Mouse (Mus musculus) intestine, embryonic 14.5 days (tissue): ENCODE measurements around the gene Coro7. TPM values are rescaled to one million over a fixed set of nuclear protein-coding genes. Genes with fewer than 3 reads are reported as not detected.

Experiments
- ATAC-seq: fragments of 200-750 bp; cut with Nextera tagmentation; replicated peaks from 2 replicates; pipeline ENCODE4 v1.8.0; 2017; ENCODE audit warnings: low read depth, moderate number of reproducible peaks, moderate TSS enrichment, moderate library complexity; ENCODE audit not compliant: low FRiP score, low TSS enrichment
- DNase-seq: peaks from one replicate; pipeline ENCODE4 v3.0.0-alpha.2; 2018; ENCODE audit warnings: low spot score
- H3K27ac ChIP-seq: fragments of 300-500 bp; sonication (generic); 2 replicates; pipeline ENCODE4 v1.5.1; 2014; ENCODE audit warnings: low read depth, mild to moderate bottlenecking, control low read depth
- H3K27me3 ChIP-seq: fragments of 300-500 bp; sonication (generic); replicated peaks from 2 replicates; pipeline ENCODE4 v1.6.1; 2014; ENCODE audit warnings: low read length, control low read depth; ENCODE audit not compliant: control insufficient read depth, insufficient read depth
- H3K36me3 ChIP-seq: fragments of 300-500 bp; sonication (generic); 2 replicates; pipeline ENCODE4 v1.6.1; 2014; ENCODE audit warnings: low read length, control low read depth; ENCODE audit not compliant: control insufficient read depth, insufficient read depth
- H3K4me1 ChIP-seq: fragments of 300-500 bp; sonication (generic); replicated peaks from 2 replicates; pipeline ENCODE4 v1.6.1; 2014; ENCODE audit warnings: low read length, control low read depth, mixed read lengths; ENCODE audit not compliant: control insufficient read depth, insufficient read depth
- H3K4me2 ChIP-seq: fragments of 300-500 bp; sonication (generic); 2 replicates; pipeline ENCODE4 v1.6.1; 2014; ENCODE audit warnings: low read length
- H3K4me3 ChIP-seq: fragments of 300-500 bp; sonication (generic); 2 replicates; pipeline ENCODE4 v1.5.1; 2014; ENCODE audit warnings: low read depth, low read length, control low read depth, mixed read lengths
- H3K9ac ChIP-seq: fragments of 300-500 bp; sonication (generic); 2 replicates; pipeline ENCODE4 v1.6.1; 2014; ENCODE audit warnings: mild to moderate bottlenecking, low read length
- H3K9me3 ChIP-seq: fragments of 300-500 bp; sonication (generic); 2 replicates; pipeline ENCODE4 v1.6.1; 2016; ENCODE audit warnings: low read length, control low read depth; ENCODE audit not compliant: control insufficient read depth
- WGBS: fragments of 180-500 bp; shearing (Covaris S2); extraction: QIAGEN DNeasy Blood & Tissue Kit; methylation state at CpG from one replicate; pipeline ENCODE4 v1.1.7; 2014; 5-methylcytosine and 5-hydroxymethylcytosine counted together
- polyA plus RNA-seq: library from polyadenylated mRNA; unstranded; fragments of >200 nt; fragmentation: Nextera tagmentation; extraction: Ambion mirVana; gene quantifications from 2 replicates; pipeline ENCODE4 v1.2.1, GENCODE M21; 2014

Coro7 gene
- polyA plus RNA-seq, 1 experiment from 2014 or later, result 19.3 TPM

DNA sequence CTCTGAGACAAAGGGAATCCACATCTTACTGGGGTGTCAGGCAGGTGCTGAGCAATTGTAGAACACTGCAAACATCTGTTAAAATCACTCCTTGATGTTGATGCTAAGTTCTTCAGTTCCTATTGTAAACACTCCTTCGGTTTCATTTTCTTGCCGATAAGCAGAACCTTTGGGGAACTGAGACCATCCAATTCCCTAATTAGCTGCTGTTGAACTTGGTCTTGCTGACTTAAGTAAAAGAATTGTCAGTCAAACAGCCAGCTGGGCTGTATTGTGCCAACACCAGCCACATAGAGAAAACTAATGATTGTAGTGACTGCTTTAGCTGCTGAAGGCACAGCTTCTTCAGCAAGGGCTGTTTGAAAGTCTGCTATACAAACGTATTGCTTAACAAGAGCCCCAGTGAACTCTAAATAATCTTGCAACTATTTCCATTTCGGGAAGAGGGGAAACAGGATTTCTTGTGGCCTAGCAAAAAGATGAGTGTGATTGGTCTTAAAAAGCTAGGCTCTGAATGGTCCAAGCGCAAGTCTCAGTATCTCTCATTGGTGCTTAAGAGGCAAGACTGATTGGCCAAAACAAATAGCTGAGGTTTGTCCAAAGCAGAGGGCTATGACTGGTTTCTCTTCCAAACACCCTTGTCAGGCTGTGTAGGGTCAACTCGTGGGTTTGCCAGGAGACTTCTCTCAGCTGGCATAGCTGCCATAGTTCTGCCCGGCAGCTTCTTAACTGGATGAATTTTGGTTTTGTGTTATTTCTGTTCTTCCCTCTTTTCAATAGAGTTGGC is 42.7 kb upstream of the Coro7 start:
- H3K9ac ChIP-seq, result no peak overlapping the region
- no peak overlapping the region for H3K4me2 ChIP-seq
- DNase-seq (no peak), ATAC-seq (no peak)
- H3K36me3 ChIP-seq, result no peaks in the 10 kb centered on the region
- no peak overlapping the region for H3K27ac ChIP-seq
- H3K27me3 ChIP-seq, result no peaks in the 10 kb centered on the region
- WGBS, result 65% methylated on average over 7 of the region's 7 CpGs
- no peaks in the 10 kb centered on the region for H3K9me3 ChIP-seq
- H3K4me3 ChIP-seq, result no peak overlapping the region
- peaks cover 5% of the 10 kb centered on the region; the same call in 1 of the 2 replicates for H3K4me1 ChIP-seq

DNA sequence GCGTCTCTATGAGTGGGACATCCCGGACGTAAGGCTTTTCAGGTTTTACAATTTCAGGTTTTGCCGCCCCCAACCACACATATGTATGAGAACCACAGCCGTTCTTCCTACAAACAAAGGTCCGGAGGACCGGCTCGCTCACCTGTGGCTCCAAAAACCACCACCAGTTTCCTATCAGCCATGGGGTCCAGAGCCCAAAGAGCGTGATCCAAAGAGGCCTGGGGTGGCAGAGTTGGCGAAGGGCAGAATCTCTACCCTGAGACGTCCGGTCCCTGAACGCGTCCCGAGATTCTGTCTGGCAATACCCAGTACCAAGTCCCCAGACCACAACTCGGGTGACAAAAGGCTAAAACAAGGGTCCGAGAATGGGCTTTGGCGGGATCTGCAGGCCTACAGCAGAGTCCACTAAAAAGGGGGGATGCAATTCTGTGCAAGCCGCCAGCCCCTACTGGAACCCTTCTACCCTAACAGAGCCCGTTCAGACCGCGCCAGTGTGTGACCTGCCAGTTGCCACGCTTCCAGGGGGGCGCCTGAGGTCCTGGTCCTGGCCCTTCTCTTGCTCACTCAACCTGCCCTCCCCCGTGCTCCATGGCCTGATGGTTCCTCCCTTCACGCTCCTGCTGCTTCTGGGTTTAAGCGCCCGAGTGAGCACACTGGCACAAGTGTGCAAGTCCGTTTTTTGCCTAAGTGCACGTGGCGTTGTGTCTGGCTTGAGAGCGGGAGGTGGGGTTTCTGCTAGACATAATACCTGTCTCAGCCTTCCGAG is 39.4 kb upstream of the Coro7 start, which contains the start of gene Nmral1:
TSS of gene Nmral1 (minus strand) at position 604 of the 766 bp plus-strand sequence.
- Histone ChIP-seq H3K9ac (peak within 1 kb of the TSS; percentile 67), H3K9me3 (no peaks in the 10 kb centered on the region), H3K4me2 (peak within 1 kb of the TSS; percentile 67), H3K36me3 (peaks cover 25% of the 10 kb centered on the region), H3K27me3 (no peaks in the 10 kb centered on the region), H3K4me1 (no peaks in the 10 kb centered on the region; the same call in 1 of the 2 replicates), H3K4me3 (peak within 1 kb of the TSS; percentile 72), H3K27ac (peak within 1 kb of the TSS; percentile 79)
- DNase-seq, result peak; percentile 92
- peak; percentile 84 for ATAC-seq
- 15% methylated on average over 33 of the region's 33 CpGs for WGBS

DNA sequence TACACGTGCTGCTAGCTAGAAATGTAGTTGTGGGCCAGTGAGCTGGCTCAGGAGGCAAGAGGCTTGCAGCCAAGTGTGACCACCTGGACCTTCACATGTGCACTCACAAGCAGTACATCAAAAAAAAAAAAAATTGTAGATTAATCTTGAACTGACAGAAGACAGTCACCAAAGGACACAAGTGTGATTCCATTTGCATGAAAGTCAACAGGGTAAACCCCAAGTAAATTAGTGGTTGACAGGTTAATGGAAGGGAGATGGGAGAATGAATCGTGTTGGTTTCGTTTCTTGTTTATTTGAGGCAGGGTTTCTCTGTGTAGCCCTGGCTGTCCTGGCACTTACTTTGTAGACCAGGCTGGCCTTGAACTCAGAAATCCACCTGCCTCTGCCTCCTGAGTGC is 38.3 kb upstream of the Coro7 start:
- Histone ChIP-seq H3K9me3 (no peaks in the 10 kb centered on the region), H3K4me2 (peak overlapping the region; percentile 67), H3K4me1 (no peaks in the 10 kb centered on the region; the same call in 1 of the 2 replicates), H3K27ac (no peak overlapping the region), H3K9ac (no peak overlapping the region), H3K27me3 (no peaks in the 10 kb centered on the region), H3K36me3 (peaks cover 34% of the 10 kb centered on the region), H3K4me3 (peak overlapping the region; percentile 72)
- WGBS, result 51% methylated on average over 3 of the region's 3 CpGs
- DNase-seq (no peak), ATAC-seq (no peak)

DNA sequence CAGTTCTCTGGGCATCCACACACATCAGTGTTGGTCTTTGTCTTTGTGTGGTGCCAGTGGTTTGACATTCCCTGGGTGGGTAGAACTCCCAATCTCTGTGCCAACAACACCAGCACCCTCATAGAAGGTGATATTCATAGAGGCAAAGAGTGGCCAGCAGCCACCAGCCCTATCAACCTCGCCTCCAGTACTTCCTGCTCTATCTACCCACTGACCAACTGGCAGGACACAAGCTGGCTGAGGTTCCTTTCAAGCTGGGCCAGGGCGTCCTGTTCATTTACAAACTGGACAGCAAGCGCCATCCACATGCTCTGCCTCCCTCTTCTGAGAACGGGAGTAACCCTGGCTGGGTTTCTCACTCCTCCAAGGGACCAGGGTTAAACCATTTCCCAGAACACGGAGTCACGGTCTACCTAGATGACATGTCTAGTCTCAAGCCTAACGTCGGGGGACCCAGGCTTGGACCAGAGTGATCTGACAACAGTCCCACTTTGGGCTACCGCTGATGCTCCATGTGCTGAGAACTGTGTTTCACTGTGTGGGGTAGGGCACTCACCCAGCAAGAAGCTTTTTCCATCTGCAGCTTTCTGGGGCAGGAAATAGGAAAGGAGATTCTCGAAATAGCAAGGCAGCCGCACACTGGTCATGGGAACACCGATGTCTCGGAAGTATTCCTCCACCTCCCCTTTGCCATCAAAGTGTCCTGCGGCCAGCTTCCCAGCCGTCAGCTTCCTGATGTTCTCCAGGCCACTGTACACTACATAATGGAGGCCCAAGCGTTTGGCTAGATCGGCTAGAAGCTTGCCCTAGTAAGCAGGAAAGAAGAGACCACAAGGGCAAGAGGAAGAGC is 34.5 kb upstream of the Coro7 start:
- no peak for ATAC-seq
- no peak overlapping the region for H3K4me2 ChIP-seq
- H3K9ac ChIP-seq, result no peak overlapping the region
- no peaks in the 10 kb centered on the region for H3K27me3 ChIP-seq
- peaks cover 68% of the 10 kb centered on the region for H3K36me3 ChIP-seq
- DNase-seq, result no peak
- H3K27ac ChIP-seq, result no peak overlapping the region
- no peaks in the 10 kb centered on the region for H3K9me3 ChIP-seq
- no peak overlapping the region for H3K4me3 ChIP-seq
- 87% methylated on average over 17 of the region's 17 CpGs for WGBS
- no peaks in the 10 kb centered on the region for H3K4me1 ChIP-seq

DNA sequence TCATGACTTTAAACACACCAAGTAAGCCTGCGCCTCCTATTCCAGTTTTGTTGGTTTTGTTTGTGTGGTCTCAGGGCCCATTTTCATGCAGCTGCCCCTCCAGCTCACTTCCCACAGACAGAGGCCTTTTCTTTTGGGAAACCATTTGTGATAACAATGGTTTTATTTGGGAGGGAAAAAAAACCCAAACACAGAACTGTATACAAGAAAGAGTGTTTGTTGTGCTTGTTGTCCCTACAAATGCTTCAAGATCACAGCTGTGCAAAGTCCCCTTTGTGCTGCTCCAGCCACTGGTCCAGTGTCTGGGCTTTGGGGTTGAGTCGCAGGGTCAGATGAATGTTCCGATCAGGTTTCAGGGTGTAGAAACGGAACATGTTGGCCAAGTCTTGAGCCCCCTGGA is 31.6 kb upstream of the Coro7 start:
- 97% methylated on average over 4 of the region's 4 CpGs for WGBS
- H3K4me1 ChIP-seq, result no peaks in the 10 kb centered on the region
- no peaks in the 10 kb centered on the region for H3K9me3 ChIP-seq
- H3K27ac ChIP-seq, result no peak overlapping the region
- no peak for DNase-seq
- H3K9ac ChIP-seq, result no peak overlapping the region
- ATAC-seq, result no peak
- no peak overlapping the region for H3K4me3 ChIP-seq
- H3K27me3 ChIP-seq, result no peaks in the 10 kb centered on the region
- no peak overlapping the region for H3K4me2 ChIP-seq
- H3K36me3 ChIP-seq, result peaks cover 92% of the 10 kb centered on the region

DNA sequence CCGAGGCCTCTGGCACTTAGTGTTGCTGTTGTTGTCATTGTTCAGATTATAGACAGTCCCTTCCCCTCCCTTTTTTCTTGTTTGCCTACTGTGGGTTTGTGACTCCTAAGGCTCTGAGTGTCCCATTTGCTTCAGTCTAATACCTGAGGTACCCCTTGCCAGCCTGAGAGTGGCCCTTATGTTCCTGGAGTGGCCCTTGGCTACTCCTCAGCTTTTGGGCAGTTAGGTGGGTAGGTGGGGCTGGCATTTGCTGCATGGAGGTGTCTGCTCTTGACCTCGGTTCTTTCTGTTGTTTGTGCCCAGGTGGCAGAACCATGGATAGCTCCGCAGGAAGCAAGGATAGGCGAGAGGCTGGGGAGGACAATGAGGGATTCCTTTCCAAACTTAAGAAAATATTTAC is 26.0 kb upstream of the Coro7 start:
- Histone ChIP-seq H3K4me3 (no peak overlapping the region), H3K27me3 (no peaks in the 10 kb centered on the region), H3K9me3 (no peaks in the 10 kb centered on the region), H3K9ac (no peak overlapping the region), H3K4me1 (no peaks in the 10 kb centered on the region), H3K27ac (no peak overlapping the region), H3K36me3 (peaks cover 94% of the 10 kb centered on the region), H3K4me2 (no peak overlapping the region)
- no peak for DNase-seq
- no peak for ATAC-seq
- WGBS, result 58% methylated on average over 4 of the region's 4 CpGs

DNA sequence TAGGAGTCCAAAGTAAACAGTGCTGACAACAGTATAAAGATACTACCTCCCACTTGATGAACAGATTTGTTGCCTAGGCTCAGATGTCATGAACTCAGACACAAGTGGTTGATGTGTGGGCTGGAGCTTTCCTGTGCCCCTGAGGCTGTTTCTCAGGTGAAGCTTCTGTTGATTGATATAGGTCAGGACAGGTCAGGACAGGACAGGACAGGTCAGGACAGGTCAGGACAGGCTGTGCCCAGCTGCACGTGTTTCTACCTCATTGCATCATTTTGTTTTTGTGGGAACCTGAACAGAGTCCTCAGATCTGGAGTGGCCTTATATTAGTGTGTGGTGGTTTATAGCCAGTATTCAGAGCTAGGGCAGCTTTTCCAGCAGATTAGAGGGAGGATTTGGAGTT is 23.1 kb upstream of the Coro7 start:
- no peak overlapping the region for H3K4me3 ChIP-seq
- H3K9ac ChIP-seq, result no peak overlapping the region
- H3K36me3 ChIP-seq, result peaks cover 100% of the 10 kb centered on the region
- DNase-seq (no peak), ATAC-seq (no peak)
- no peak overlapping the region for H3K4me2 ChIP-seq
- no peaks in the 10 kb centered on the region for H3K27me3 ChIP-seq
- WGBS, result 58% methylated on average over 1 of the region's 1 CpGs
- H3K4me1 ChIP-seq, result no peaks in the 10 kb centered on the region
- H3K27ac ChIP-seq, result no peak overlapping the region
- no peaks in the 10 kb centered on the region for H3K9me3 ChIP-seq

DNA sequence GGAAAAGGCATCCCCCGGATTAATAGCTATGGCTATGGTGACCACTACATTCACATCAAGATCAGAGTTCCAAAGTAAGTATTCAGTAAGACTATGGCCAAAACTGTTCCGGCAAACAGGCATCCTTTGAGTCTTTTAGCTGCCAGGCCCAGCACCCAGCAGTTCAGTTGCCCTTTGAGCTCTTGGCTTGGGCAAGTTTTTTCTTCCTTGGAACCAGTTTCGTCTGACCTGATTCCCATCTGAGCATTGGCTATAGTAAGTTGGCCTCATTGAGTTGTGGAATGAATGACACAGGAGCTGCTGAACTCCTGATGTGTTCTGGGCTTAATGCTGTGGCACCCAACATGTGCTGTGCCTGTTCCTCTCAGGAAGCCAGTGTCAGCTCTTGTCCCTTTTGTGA is 21.6 kb upstream of the Coro7 start:
- 92% methylated on average over 3 of the region's 3 CpGs for WGBS
- Histone ChIP-seq H3K36me3 (peaks cover 100% of the 10 kb centered on the region), H3K4me3 (no peak overlapping the region), H3K4me2 (no peak overlapping the region), H3K27ac (no peak overlapping the region), H3K9ac (no peak overlapping the region), H3K9me3 (no peaks in the 10 kb centered on the region), H3K4me1 (no peaks in the 10 kb centered on the region), H3K27me3 (no peaks in the 10 kb centered on the region)
- ATAC-seq (no peak), DNase-seq (no peak)
